Mouse (Mus musculus) gastrocnemius, postnatal 10 days (tissue): Measurements from ENCODE around the gene Tent5c. TPM values are rescaled to one million over a fixed set of nuclear protein-coding genes. Genes with fewer than 3 reads are reported as not detected.

Source experiments
- DNase-seq: peaks from one replicate; pipeline ENCODE4 v3.0.0; 2021; ENCODE audit warnings: mixed read lengths
- long read RNA-seq, 2 experiments: library from polyadenylated mRNA; stranded (forward); transcript quantifications; one replicate each; pipeline ENCODE4 v2.0.0; 2021
- total RNA-seq, 2 experiments: library from RNA; stranded (reverse); gene quantifications; 2 replicates each; pipeline ENCODE4 v1.2.3; 2021

The Tent5c gene
- 1 to 10 TPM; 6.0 to 8.8 TPM for total RNA-seq
- long read RNA-seq, experiment 1, full-length matches to known transcripts, result 3 of 6 reads
- long read RNA-seq, experiment 1, partial matches to known transcripts, result 0 of 6 reads
- long read RNA-seq, experiment 1, other reads (novel, unspliced or antisense), result 3 of 6 reads
- long read RNA-seq, experiment 2, full-length matches to known transcripts, result 1 of 2 reads
- long read RNA-seq, experiment 2, partial matches to known transcripts, result 0 of 2 reads
- long read RNA-seq, experiment 2, other reads (novel, unspliced or antisense), result 1 of 2 reads

- peak; percentile 97 for DNase-seq
Observed at GRCm38 (mm10) chr3:100489133-100490009, at the start of gene Tent5c. TSS of gene Tent5c (minus strand) at chr3:100489324.

GRCm38 (mm10) chr3:100536686-100537085 is 47.6 kb upstream of the Tent5c start:
- no peak for DNase-seq

DNA sequence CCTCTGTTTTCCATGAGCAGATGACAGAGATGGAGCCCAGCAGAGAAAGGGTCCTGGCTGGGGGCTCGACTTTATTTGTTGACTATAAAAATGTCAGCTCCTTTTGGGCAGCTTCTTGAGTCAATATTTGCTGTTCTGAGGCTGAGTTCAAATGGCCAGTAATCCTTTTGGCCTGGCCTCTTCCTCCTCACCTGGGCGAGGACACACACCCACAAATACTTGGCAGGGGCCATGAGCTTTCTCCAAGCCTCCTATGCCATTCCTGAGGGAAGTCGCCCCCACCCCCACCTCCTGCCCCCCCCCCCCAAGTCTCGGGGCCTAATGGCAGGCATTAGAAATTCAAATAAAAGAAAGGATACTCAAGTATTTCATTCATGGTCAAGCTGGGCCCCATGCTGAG is 46.8 kb upstream of the Tent5c start:
- DNase-seq, result no peak

DNA sequence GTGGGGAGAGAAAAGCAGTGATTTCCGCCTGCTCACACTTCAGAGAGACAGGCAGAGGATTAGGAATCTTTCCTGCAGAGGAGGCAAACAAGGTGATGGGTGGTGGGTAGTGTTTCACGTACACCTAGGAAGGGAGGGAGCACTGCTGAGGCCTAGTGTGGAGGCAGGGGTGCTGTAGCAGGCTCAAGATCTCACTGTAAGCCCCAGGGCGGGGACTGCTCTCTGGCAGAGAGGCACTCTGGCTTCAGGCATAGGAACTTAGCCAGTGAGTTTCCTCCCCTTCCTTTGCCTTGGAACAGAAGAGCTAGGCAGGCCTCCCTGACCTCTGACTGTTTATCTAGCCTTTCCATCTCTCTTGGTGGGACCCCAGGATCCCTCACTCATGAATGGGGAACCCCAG is 46.2 kb upstream of the Tent5c start:
- DNase-seq, result no peak

DNA sequence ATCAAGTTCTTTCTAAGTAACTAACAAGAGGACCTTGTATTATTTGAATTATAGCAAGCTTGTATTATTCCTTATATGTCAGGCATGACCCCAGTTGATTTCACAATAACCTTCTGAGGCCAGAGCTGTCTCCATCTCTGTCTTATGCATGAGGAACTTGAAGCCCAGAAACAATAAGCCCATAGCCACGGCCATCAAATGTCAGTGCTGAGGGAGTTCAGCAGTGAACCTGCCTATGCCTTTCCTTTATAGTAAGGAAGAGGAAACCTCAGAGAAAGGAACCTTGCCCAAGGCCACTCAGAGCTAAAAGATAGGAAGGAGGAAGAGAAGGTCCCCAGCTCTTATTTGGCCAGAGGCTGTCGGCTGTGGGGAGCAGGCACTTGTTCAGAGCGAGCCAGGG is 45.3 kb upstream of the Tent5c start:
- DNase-seq, result no peak

- DNase-seq, result no peak
Observed at GRCm38 (mm10) chr3:100533429-100533828, 44.3 kb upstream of the Tent5c start.

DNA sequence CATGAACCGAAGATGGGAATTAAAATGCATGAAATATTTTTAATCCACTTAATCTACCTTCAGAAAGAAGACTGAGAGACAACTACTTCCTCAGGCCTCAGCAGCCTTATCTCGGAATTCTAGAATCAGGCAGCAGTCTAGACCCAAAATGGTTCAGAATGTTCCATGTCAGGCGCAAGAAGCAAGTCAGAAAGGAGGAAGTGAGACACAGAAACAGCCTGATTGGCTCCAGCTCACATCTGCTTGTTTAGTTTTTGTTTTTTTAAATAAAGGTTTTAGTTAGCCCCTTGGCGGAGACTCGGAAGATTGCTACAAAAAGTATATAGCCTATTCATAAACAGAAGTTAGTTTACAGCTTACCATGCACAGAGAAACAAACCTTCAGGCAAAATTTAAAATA is 41.8 kb upstream of the Tent5c start:
- DNase-seq, result no peak

- DNase-seq, result no peak
Observed at GRCm38 (mm10) chr3:100530244-100530788, 41.2 kb upstream of the Tent5c start.

- DNase-seq, result no peak
Observed at GRCm38 (mm10) chr3:100522671-100523070, 33.5 kb upstream of the Tent5c start.

- no peak for DNase-seq
Observed at GRCm38 (mm10) chr3:100521626-100522025, 32.5 kb upstream of the Tent5c start.

DNA sequence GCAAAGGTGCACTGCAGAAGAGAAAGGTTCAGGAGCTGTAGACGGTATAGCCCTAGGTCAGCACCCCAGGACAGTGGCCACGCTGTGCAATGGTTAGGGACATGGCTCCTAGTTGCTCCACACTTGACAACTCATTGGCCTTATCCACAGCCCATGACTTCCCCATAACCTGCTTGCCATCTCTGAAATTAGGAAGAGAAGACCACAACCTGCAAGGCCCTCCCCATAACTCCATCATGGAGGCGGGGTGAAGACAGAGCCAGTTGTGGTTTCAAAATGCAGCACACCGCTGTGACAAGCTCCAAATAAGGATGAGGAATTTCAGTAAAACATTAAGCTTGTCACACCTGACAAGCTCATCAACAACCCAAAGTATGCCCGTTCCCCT is 26.6 kb upstream of the Tent5c start:
- DNase-seq, result no peak

- DNase-seq, result no peak
Observed at GRCm38 (mm10) chr3:100515093-100515753, 26.1 kb upstream of the Tent5c start.

- no peak for DNase-seq
Observed at GRCm38 (mm10) chr3:100507174-100507573, 18.1 kb upstream of the Tent5c start.

- DNase-seq, result no peak
Observed at GRCm38 (mm10) chr3:100506715-100507114, 17.6 kb upstream of the Tent5c start.

DNA sequence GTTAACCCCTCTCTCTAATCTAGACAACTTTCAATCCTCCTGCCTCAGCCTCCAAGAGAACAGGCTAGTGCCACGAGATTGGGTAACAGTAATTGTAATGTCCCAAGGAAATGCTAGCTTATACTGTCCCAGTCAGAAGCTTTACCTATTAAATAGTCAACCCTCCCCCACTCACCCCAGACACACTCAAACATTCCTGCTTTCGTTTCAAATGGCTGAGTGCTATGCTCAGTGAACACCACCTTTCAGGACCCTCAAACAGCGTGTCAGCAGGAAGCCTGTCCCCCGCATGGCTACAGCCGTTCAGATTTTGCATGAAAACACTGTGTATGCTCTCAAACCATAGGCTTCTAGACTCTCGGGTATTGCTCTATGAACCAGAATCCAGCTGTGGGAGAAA is 14.8 kb upstream of the Tent5c start:
- no peak for DNase-seq

DNA sequence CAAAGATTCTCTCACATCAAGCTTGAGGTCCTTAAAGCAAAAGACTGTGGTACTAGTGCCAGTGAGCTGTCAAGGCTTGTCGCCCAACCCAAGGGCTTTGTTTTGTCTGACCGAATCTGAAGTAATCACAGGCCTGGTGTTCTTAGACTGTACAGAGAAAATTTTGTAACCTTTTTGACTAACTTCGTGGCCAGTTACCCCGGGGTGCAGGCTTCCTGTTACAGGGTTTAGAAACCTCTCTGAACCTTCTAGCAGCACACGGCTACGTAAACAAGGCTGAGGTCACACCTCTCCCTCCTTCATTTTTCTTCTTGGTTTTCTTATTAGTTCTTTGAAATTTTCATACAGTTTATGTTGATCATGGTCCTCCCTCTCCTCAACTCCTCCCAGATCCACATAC is 13.4 kb upstream of the Tent5c start:
- no peak for DNase-seq

- no peak for DNase-seq
Observed at GRCm38 (mm10) chr3:100501899-100502298, 12.8 kb upstream of the Tent5c start.

DNA sequence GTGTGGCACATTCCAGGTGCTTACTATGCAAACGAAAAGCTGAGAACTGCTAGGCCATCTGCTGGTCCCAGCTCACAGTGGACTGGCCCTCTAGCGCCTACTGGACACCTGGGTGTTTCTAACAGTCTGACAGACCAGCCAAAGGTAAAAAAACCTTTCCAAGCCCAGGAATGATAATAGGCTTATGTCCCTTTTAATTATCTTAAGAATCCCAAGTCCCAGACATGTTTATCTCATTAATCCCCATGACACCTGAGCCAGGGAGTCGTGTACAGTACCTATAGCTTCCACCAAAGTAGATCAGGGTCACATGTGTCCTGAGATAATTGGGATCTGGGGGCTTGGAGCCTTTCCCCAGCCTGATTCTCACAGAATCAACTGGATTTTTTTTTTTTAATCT is 7.0 kb upstream of the Tent5c start:
- no peak for DNase-seq

DNA sequence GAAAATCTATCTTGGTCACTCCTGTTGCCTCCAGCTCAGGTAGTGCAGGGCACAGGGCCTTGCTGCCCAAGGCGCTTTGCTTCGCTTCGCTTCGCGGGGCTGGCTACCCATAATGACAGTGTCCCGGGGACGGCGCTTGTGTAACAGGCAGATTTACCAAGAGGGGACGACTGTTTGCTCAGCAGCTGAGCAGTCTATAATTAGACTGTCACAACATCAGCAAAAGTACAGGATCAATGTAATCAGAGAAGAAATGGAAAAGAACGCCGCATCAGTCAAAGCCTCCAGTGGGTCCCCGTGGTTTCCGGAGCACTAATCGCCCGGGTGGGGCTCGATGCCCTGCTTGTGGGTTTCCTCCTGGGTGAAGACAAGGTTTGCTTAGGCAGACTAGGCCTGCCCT is 6.3 kb upstream of the Tent5c start:
- DNase-seq, result no peak

GRCm38 (mm10) chr3:100494912-100495311 is 5.8 kb upstream of the Tent5c start:
- no peak for DNase-seq

DNA sequence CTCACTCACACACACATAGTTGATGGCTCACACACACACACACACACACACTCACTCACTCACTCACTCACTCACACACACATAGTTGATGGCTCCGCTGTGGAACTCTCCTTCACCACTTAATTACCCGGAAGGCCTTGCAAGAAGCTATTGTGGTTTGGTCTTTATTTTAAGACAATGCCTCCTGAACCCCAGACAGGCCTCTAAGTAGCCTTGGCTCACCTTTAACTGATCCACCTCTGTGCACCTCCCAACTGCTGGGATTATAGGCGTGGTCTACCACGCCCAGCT is 831 bp upstream of the Tent5c start:
- DNase-seq, result no peak

- peak; percentile 79 for DNase-seq
Observed at GRCm38 (mm10) chr3:100488251-100489132, 632 bp downstream of the Tent5c start.
